ENCODE assay signal across 22 mouse cellular contexts in the genomic region with DNA sequence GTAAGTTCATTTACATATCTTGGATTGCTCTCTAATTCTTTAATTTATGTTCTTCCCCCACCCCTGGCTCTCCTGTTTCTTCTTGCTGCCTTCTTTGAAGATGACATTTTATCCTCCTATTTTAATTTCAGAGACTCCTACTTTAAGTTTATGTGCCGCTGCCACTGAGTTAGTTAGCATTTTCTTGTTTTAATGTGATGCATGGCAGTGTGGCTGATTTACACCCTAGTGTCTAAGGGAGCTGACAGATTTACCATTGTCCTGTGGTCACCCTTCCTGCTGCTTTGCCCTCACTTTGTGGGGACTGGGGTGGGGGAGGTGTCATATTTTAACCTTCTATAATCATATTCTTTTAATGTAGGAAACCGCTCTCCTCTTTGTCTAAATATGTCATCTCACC.
A peak's percentile ranks its signal among the peaks of the same experiment; 100 is the strongest.
DNase-seq lines count a peak whose midpoint lies in the region; ATAC-seq and TF ChIP-seq lines count a peak whose summit lies in the region.
"Had no signal": no experiment of that assay in that cellular context is flagged by ENCODE, and none has a peak within 500 bp of the region (broad histone marks: within the 10 kb centered on the region; RNA-seq: fewer than 3 reads in every experiment).

No protein-coding gene starts in this region.

- DNase-seq in frontal cortex, postnatal 25 days (ENCODE audit: low spot score in 2 of 2), result no peak
- no peak for DNase-seq in kidney, postnatal 25 days
- DNase-seq in brain, embryonic 14.5 days (ENCODE audit: low read depth), result peak; percentile 42
- DNase-seq in adrenal gland, postnatal 36 days, result no peak
- DNase-seq: adrenal gland, postnatal 14 days; cerebellum, adult 11-12 months; cerebellum, adult 9-10 months; cerebellum, postnatal 25 days; gastrocnemius, postnatal 14 days had no signal

- no peaks in the 10 kb centered on the region for H3K27me3 ChIP-seq in kidney, embryonic 16.5 days (ENCODE audit: insufficient read depth, low read length)
- H3K27me3 ChIP-seq in midbrain, embryonic 12.5 days, result no peaks in the 10 kb centered on the region
- H3K27me3 ChIP-seq in midbrain, embryonic 16.5 days (ENCODE audit: control insufficient read depth, insufficient read depth, low read depth, low read length), result no peaks in the 10 kb centered on the region
- H3K27me3 ChIP-seq: CH12.LX; forebrain, embryonic 15.5 days; heart, embryonic 12.5 days; hindbrain, embryonic 12.5 days; Patski had no signal

- no peak overlapping the region for H3K9ac ChIP-seq in kidney, embryonic 16.5 days (replicated peaks; ENCODE audit: low read length)
- no peak overlapping the region for H3K9ac ChIP-seq in midbrain, embryonic 12.5 days (replicated peaks)
- no peak overlapping the region for H3K9ac ChIP-seq in midbrain, embryonic 16.5 days (ENCODE audit: low read depth, low read length)
- H3K9ac ChIP-seq: forebrain, embryonic 15.5 days; heart, embryonic 12.5 days; hindbrain, embryonic 12.5 days had no signal

- no peak overlapping the region for H3K4me2 ChIP-seq in kidney, embryonic 16.5 days (replicated peaks; ENCODE audit: low read depth, low read length)
- no peak overlapping the region for H3K4me2 ChIP-seq in midbrain, embryonic 12.5 days (replicated peaks)
- no peak overlapping the region for H3K4me2 ChIP-seq in midbrain, embryonic 16.5 days (ENCODE audit: low read length)
- H3K4me2 ChIP-seq: forebrain, embryonic 15.5 days; heart, embryonic 12.5 days; hindbrain, embryonic 12.5 days had no signal

- H3K4me1 ChIP-seq in kidney, embryonic 16.5 days (ENCODE audit: insufficient read depth, low read length), result peaks cover 3% of the 10 kb centered on the region; the same call in 1 of the 2 replicates
- peaks cover 9% of the 10 kb centered on the region; the same call in 1 of the 2 replicates for H3K4me1 ChIP-seq in midbrain, embryonic 12.5 days
- H3K4me1 ChIP-seq in midbrain, embryonic 16.5 days (ENCODE audit: control insufficient read depth, insufficient read depth, low read length), result peaks cover 2% of the 10 kb centered on the region; the same call in 1 of the 2 replicates

- ATAC-seq in frontal cortex, adult (ENCODE audit: low TSS enrichment), result peak; percentile 74; the same call in 1 of the 2 replicates
- ATAC-seq in kidney, embryonic 16.5 days (ENCODE audit: low FRiP score, low TSS enrichment), result peak; percentile 61; the same call in 1 of the 2 replicates
- ATAC-seq in midbrain, embryonic 12.5 days (ENCODE audit: low FRiP score, low read depth), result 0 out of 2 replicates have a peak, but pooled peaks have one; percentile 54
- ATAC-seq in midbrain, embryonic 16.5 days, result no peak
- ATAC-seq: activated CD4-positive, CD25-positive, alpha-beta regulatory T cell, adult 4 months; forebrain, embryonic 15.5 days; hindbrain, embryonic 16.5 days; inflammation-experienced regulatory T-cells, adult 6 months; Patski had no signal

- no peak for TF ChIP-seq POLR2A in brain, embryonic 14.5 days (IDR thresholded peaks at IDR 0.05; ENCODE audit: borderline replicate concordance, extremely low read depth, insufficient read depth, insufficient read length, poor library complexity, severe bottlenecking)

- H3K4me3 ChIP-seq in kidney, embryonic 16.5 days (ENCODE audit: low read length), result no peak overlapping the region
- no peak overlapping the region for H3K4me3 ChIP-seq in midbrain, embryonic 12.5 days
- H3K4me3 ChIP-seq in midbrain, embryonic 16.5 days (ENCODE audit: low read depth, low read length), result no peak overlapping the region
- H3K4me3 ChIP-seq: embryonic facial prominence, embryonic 10.5 days; forebrain, embryonic 15.5 days; heart, embryonic 12.5 days; hindbrain, embryonic 12.5 days had no signal

- H3K9me3 ChIP-seq in kidney, embryonic 16.5 days (ENCODE audit: low read length), result no peaks in the 10 kb centered on the region
- H3K9me3 ChIP-seq in midbrain, embryonic 12.5 days, result no peaks in the 10 kb centered on the region
- H3K9me3 ChIP-seq in midbrain, embryonic 16.5 days (replicated peaks; ENCODE audit: control insufficient read depth, low read length, poor library complexity, severe bottlenecking), result no peaks in the 10 kb centered on the region
- H3K9me3 ChIP-seq: embryonic facial prominence, embryonic 10.5 days; forebrain, embryonic 15.5 days; heart, embryonic 12.5 days; hindbrain, embryonic 12.5 days had no signal

- TF ChIP-seq CTCF in brain, embryonic 14.5 days (IDR thresholded peaks at IDR 0.05; ENCODE audit: borderline replicate concordance, extremely low read depth, insufficient read depth, insufficient read length), result no peak

- 13% methylated on average over 2 of the region's 2 CpGs for WGBS in kidney, embryonic 16.5 days
- 47% methylated on average over 2 of the region's 2 CpGs for WGBS in midbrain, embryonic 12.5 days
- WGBS in midbrain, embryonic 16.5 days, result 35% methylated on average over 2 of the region's 2 CpGs

- H3K36me3 ChIP-seq in kidney, embryonic 16.5 days (ENCODE audit: insufficient read depth, low read length), result no peaks in the 10 kb centered on the region
- no peaks in the 10 kb centered on the region for H3K36me3 ChIP-seq in midbrain, embryonic 12.5 days
- H3K36me3 ChIP-seq in midbrain, embryonic 16.5 days (ENCODE audit: control insufficient read depth, insufficient read depth, low read length), result no peaks in the 10 kb centered on the region
- H3K36me3 ChIP-seq: embryonic facial prominence, embryonic 10.5 days; forebrain, embryonic 15.5 days; heart, embryonic 12.5 days; hindbrain, embryonic 12.5 days had no signal

- H3K27ac ChIP-seq in kidney, embryonic 16.5 days (ENCODE audit: low read length), result no peak overlapping the region
- no peak overlapping the region for H3K27ac ChIP-seq in midbrain, embryonic 12.5 days (replicated peaks)
- no peak overlapping the region for H3K27ac ChIP-seq in midbrain, embryonic 16.5 days (ENCODE audit: low read length)
- H3K27ac ChIP-seq: embryonic facial prominence, embryonic 10.5 days; forebrain, embryonic 15.5 days; hindbrain, embryonic 12.5 days had no signal
